Mouse (Mus musculus): ENCODE measurements around the gene Cep19. TPM values are rescaled to one million over a fixed set of nuclear protein-coding genes. Genes with fewer than 3 reads are reported as not detected.

Cep19 gene
- total RNA-seq, 1 experiment = 11.9 TPM

DNA sequence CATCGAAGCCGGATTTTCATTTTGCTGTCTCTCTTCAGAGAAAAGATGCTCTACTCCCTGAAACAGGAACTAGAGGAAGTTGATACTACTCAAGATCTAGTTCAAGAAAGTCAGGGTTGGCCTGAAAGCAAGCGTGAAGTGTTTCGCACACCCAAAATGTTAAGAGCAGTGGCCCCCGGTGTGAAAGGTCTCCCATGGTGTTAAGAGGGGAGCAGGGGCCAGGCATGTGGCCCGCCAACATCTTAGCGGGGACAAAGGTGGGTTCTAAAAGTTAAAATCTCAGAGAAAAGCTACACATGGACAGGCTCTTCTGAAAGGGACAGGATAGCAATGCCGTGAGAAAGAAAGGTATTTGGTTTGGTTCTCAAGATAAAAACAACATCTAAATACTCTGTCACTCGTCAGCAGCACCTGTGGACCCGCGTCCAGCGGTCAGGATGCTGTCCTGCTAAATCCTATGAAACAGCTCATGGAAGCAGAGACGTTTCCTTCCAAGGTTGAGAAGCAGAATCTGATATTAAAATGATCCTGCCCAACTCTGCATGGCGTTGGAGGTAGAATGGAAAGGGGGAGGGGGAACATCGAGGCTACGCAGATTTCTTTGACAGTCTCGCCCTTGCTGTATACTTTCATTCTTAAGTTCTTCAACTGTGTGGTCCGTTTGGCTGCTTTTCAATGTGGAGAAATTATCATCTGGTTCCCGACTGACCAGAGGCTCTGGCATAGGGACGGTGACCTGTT is 30.0 kb downstream of the Cep19 start:
- Histone ChIP-seq H3K9me3 (ENCODE audit: control insufficient read depth, insufficient read depth, low read depth, low read length) (no peaks in the 10 kb centered on the region), H3K36me3 (ENCODE audit: control insufficient read depth, insufficient read depth, low read length, poor library complexity, severe bottlenecking) (no peaks in the 10 kb centered on the region; the same call in 1 of the 2 replicates), H3K4me3 (ENCODE audit: insufficient read depth in 1 of 2, low read depth in 1 of 2, low read length in 2 of 2, poor library complexity in 1 of 2, severe bottlenecking in 1 of 2) (peak overlapping the region; percentile 65), H3K27ac (ENCODE audit: insufficient read depth, low read depth, low read length, poor library complexity, severe bottlenecking) (peak overlapping the region; percentile 75), H3K9ac (ENCODE audit: insufficient read depth, low read depth, low read length, poor library complexity, severe bottlenecking) (peak overlapping the region; percentile 81), H3K4me1 (ENCODE audit: control insufficient read depth in 2 of 2, insufficient read depth in 2 of 2, low read length in 2 of 2, poor library complexity in 1 of 2) (peaks cover 6 to 16% of the 10 kb centered on the region in 2 experiments; a peak in 3 of 4 replicates)
- in situ Hi-C loops (cut with MboI; ENCODE audit: low sequenced_read_pairs in 2 of 2, unreplicated experiment in 2 of 2) = no loop called here
- TF ChIP-seq ZC3H11A (IDR thresholded peaks at IDR 0.05; ENCODE audit: borderline replicate concordance, low read depth, low read length) (no peak), MAFK (IDR thresholded peaks at IDR 0.05; ENCODE audit: insufficient read depth, low read depth, low read length) (no peak), CHD2 (IDR thresholded peaks at IDR 0.05; ENCODE audit: low read depth, low read length) (no peak), HCFC1 (IDR thresholded peaks at IDR 0.05; ENCODE audit: borderline replicate concordance, insufficient read depth, low read length) (no peak), ZNF384 (IDR thresholded peaks at IDR 0.05; ENCODE audit: low read depth, low read length) (no peak)
- no peak for DNase-seq (ENCODE audit: low read depth, low spot score)

DNA sequence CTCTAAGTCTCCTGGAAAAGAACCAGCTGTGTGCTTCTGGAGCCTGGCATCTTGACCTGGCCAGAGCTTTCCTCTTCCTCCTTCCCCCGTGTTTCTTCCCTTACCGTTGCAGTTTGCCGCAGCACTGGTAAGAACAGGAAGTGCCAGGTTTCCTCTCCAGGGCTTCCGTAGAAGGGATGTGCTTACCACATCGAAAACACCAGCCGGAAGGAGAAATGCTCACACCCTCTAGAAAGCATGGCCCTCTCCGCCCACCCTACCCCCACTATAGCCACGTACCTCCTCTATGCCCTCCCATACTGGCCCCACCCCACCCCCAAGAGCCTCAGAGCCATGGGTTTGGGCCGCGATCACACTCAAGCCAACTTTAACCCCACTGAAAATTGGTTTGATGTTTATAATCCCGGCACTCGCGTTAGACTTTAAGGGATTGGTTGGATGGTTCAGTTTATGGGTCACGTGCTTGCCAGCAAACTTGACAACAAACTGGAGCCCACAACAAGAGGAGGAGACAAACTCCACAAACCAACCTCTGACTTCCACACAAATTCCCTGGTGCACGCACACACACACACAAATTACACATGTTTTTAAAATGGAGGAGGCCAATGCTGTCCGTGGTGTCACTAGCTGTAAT is 30.7 kb downstream of the Cep19 start:
- DNase-seq (ENCODE audit: low read depth, low spot score) = no peak
- H3K4me3 ChIP-seq (ENCODE audit: insufficient read depth in 1 of 2, low read depth in 1 of 2, low read length in 2 of 2, poor library complexity in 1 of 2, severe bottlenecking in 1 of 2) = peak overlapping the region; percentile 65
- H3K27ac ChIP-seq (ENCODE audit: insufficient read depth, low read depth, low read length, poor library complexity, severe bottlenecking) = peak overlapping the region; percentile 75
- in situ Hi-C loops (cut with MboI; ENCODE audit: low sequenced_read_pairs in 2 of 2, unreplicated experiment in 2 of 2) = no loop called here
- H3K9ac ChIP-seq (ENCODE audit: insufficient read depth, low read depth, low read length, poor library complexity, severe bottlenecking) = peak overlapping the region; percentile 81
- no peaks in the 10 kb centered on the region for H3K9me3 ChIP-seq (ENCODE audit: control insufficient read depth, insufficient read depth, low read depth, low read length)
- peaks cover 6 to 13% of the 10 kb centered on the region in 2 experiments; a peak in 3 of 4 replicates for H3K4me1 ChIP-seq (ENCODE audit: control insufficient read depth in 2 of 2, insufficient read depth in 2 of 2, low read length in 2 of 2, poor library complexity in 1 of 2)
- no peaks in the 10 kb centered on the region; the same call in 1 of the 2 replicates for H3K36me3 ChIP-seq (ENCODE audit: control insufficient read depth, insufficient read depth, low read length, poor library complexity, severe bottlenecking)
- TF ChIP-seq MAFK (IDR thresholded peaks at IDR 0.05; ENCODE audit: insufficient read depth, low read depth, low read length) (no peak), HCFC1 (IDR thresholded peaks at IDR 0.05; ENCODE audit: borderline replicate concordance, insufficient read depth, low read length) (no peak), ZNF384 (IDR thresholded peaks at IDR 0.05; ENCODE audit: low read depth, low read length) (no peak), CHD2 (IDR thresholded peaks at IDR 0.05; ENCODE audit: low read depth, low read length) (no peak), ZC3H11A (IDR thresholded peaks at IDR 0.05; ENCODE audit: borderline replicate concordance, low read depth, low read length) (no peak)

DNA sequence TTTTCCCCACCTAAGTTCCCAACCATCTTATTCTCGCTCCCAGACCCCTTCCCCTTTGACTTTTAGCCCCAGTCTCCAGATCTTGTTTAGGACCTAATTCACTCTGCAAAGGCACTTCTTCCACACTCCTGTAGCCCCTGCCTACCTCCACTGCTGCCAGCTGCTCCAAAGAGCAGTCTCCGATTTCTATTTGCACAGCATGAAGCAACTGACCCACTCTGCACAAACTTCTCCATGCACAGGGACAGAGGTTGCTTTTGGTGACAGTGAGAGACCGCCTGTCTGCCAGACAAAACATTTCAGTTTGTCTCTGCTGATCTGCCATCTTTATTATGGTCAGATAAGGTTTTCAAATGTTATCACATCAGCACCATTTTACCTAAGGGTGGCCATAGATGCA is 33.5 kb downstream of the Cep19 start:
- TF ChIP-seq ZC3H11A (IDR thresholded peaks at IDR 0.05; ENCODE audit: borderline replicate concordance, low read depth, low read length) (no peak), MAFK (IDR thresholded peaks at IDR 0.05; ENCODE audit: insufficient read depth, low read depth, low read length) (no peak), CHD2 (IDR thresholded peaks at IDR 0.05; ENCODE audit: low read depth, low read length) (no peak), ZNF384 (IDR thresholded peaks at IDR 0.05; ENCODE audit: low read depth, low read length) (no peak)
- H3K36me3 ChIP-seq (ENCODE audit: control insufficient read depth, insufficient read depth, low read length, poor library complexity, severe bottlenecking) = no peaks in the 10 kb centered on the region; the same call in 1 of the 2 replicates
- DNase-seq (ENCODE audit: low read depth, low spot score) = no peak

DNA sequence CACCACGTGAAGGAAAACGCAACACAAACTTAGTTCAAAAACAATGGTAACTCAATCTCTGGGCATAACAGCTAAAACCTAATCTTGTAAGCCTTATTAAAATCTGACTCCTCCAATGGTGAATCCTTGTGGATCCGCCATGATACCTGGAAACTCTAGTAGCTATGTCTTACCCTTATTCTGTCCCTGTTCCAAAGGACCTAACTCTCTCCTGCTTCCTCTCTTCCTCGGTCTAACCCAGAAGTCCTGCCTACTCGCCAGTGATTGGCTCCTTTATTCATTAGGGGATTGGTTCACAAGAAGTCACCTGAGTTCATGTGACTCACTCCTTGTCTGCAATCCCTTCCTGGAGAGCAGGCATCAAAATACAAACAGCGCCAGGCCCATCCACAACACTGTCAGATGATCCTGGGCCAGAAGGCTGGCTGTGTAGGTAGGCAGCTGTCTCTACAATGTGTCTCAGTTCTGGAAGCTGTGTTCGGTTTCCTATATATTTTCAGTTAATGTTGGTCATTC is 36.3 kb downstream of the Cep19 start:
- no peak for DNase-seq (ENCODE audit: low read depth, low spot score)
- no peaks in the 10 kb centered on the region; the same call in 1 of the 2 replicates for H3K36me3 ChIP-seq (ENCODE audit: control insufficient read depth, insufficient read depth, low read length, poor library complexity, severe bottlenecking)
- TF ChIP-seq MAFK (IDR thresholded peaks at IDR 0.05; ENCODE audit: insufficient read depth, low read depth, low read length) (no peak), CHD2 (IDR thresholded peaks at IDR 0.05; ENCODE audit: low read depth, low read length) (no peak), ZNF384 (IDR thresholded peaks at IDR 0.05; ENCODE audit: low read depth, low read length) (no peak), ZC3H11A (IDR thresholded peaks at IDR 0.05; ENCODE audit: borderline replicate concordance, low read depth, low read length) (no peak), HCFC1 (IDR thresholded peaks at IDR 0.05; ENCODE audit: borderline replicate concordance, insufficient read depth, low read length) (no peak)
- H3K4me3 ChIP-seq (ENCODE audit: insufficient read depth in 1 of 2, low read depth in 1 of 2, low read length in 2 of 2, poor library complexity in 1 of 2, severe bottlenecking in 1 of 2) = peak overlapping the region; percentile 52 to 70
- peak overlapping the region; percentile 50; the same call in 1 of the 2 replicates for H3K27ac ChIP-seq (ENCODE audit: insufficient read depth, low read depth, low read length, poor library complexity, severe bottlenecking)
- in situ Hi-C loops (cut with MboI; ENCODE audit: low sequenced_read_pairs in 2 of 2, unreplicated experiment in 2 of 2) = no loop called here
- H3K9ac ChIP-seq (ENCODE audit: insufficient read depth, low read depth, low read length, poor library complexity, severe bottlenecking) = peak overlapping the region; percentile 65
- peaks cover 0 to 2% of the 10 kb centered on the region in 2 experiments; a peak in 1 of 4 replicates for H3K4me1 ChIP-seq (ENCODE audit: control insufficient read depth in 2 of 2, insufficient read depth in 2 of 2, low read length in 2 of 2, poor library complexity in 1 of 2)
- H3K9me3 ChIP-seq (ENCODE audit: control insufficient read depth, insufficient read depth, low read depth, low read length) = no peaks in the 10 kb centered on the region

More for the DNA sequence above, 33.5 kb downstream of the Cep19 start:
- Histone ChIP-seq H3K4me3 (ENCODE audit: insufficient read depth in 1 of 2, low read depth in 1 of 2, low read length in 2 of 2, poor library complexity in 1 of 2, severe bottlenecking in 1 of 2) (no peak overlapping the region), H3K4me1 (ENCODE audit: control insufficient read depth in 2 of 2, insufficient read depth in 2 of 2, low read length in 2 of 2, poor library complexity in 1 of 2) (peaks cover 6 to 8% of the 10 kb centered on the region in 2 experiments; a peak in 3 of 4 replicates), H3K27ac (ENCODE audit: insufficient read depth, low read depth, low read length, poor library complexity, severe bottlenecking) (no peak overlapping the region), H3K9ac (ENCODE audit: insufficient read depth, low read depth, low read length, poor library complexity, severe bottlenecking) (0 out of 2 replicates have a peak overlapping the region, but pooled peaks have one; percentile 4), H3K9me3 (ENCODE audit: control insufficient read depth, insufficient read depth, low read depth, low read length) (no peaks in the 10 kb centered on the region)
- in situ Hi-C loops (cut with MboI; ENCODE audit: low sequenced_read_pairs in 2 of 2, unreplicated experiment in 2 of 2) = no loop called here
